Mouse (Mus musculus) cerebellum, adult 2 months (tissue): ENCODE results near the gene Flad1. TPM values are rescaled to one million over a fixed set of nuclear protein-coding genes. Genes with fewer than 3 reads are reported as not detected.

ENCODE experiments used
- DNase-seq, 2 experiments: peaks; one replicate each; pipeline ENCODE4 v3.0.0; 2021
- H3K27ac ChIP-seq: fragments of 200-500 bp; 2 replicates; pipeline ENCODE4 v1.5.1; 2012; ENCODE audit warnings: low read length, control low read depth, inconsistent platforms; ENCODE audit not compliant: insufficient read depth
- H3K27me3 ChIP-seq: fragments of 200-500 bp; 2 replicates; pipeline ENCODE4 v1.6.1; 2012; ENCODE audit warnings: inconsistent platforms, mild to moderate bottlenecking, low read length, moderate library complexity; ENCODE audit not compliant: control insufficient read depth, insufficient read depth
- H3K4me1 ChIP-seq: fragments of 200-500 bp; 2 replicates; pipeline ENCODE4 v1.6.1; 2011; ENCODE audit warnings: low read length; ENCODE audit not compliant: control insufficient read depth, insufficient read depth
- H3K4me3 ChIP-seq: fragments of 200-500 bp; replicated peaks from 2 replicates; pipeline ENCODE3; 2011; ENCODE audit warnings: mild to moderate bottlenecking, low read depth, low read length, control low read depth; ENCODE audit not compliant: insufficient read depth
- CTCF ChIP-seq: fragments of 200-500 bp; IDR thresholded peaks from 2 replicates; pipeline ENCODE4 v1.5.1; 2011; ENCODE audit warnings: low read depth, mild to moderate bottlenecking, control low read depth, low read length, moderate library complexity, borderline replicate concordance; ENCODE audit not compliant: insufficient read depth
- POLR2A ChIP-seq: fragments of 200-500 bp; IDR thresholded peaks from 2 replicates; pipeline ENCODE4 v1.6.1; 2011; ENCODE audit warnings: low read length, control low read depth, borderline replicate concordance; ENCODE audit not compliant: insufficient read depth
- WGBS: fragments of 180-500 bp; shearing (Covaris S2); methylation state at CpG from one replicate; pipeline ENCODE4 v1.1.7; 2018; 5-methylcytosine and 5-hydroxymethylcytosine counted together
- polyA plus RNA-seq: library from polyadenylated mRNA; depleted of rRNA; stranded (reverse); fragments of >200 nt; gene quantifications from 2 replicates; pipeline ENCODE4 v1.2.3, GENCODE M21; 2012

The Flad1 gene
- polyA plus RNA-seq, 1 experiment: 54.0 TPM

GRCm38 (mm10) chr3:89381233-89381632 lies 30.4 kb downstream of the Flad1 start:
- DNase-seq: no peak
- Histone ChIP-seq H3K27ac (no peak overlapping the region), H3K4me1 (peaks cover 14% of the 10 kb centered on the region), H3K27me3 (no peaks in the 10 kb centered on the region), H3K4me3 (no peak overlapping the region)
- WGBS: 67% methylated on average over 11 of the region's 11 CpGs
- TF ChIP-seq POLR2A: no peak
- TF ChIP-seq CTCF: no peak

- no peak overlapping the region for H3K4me3 ChIP-seq
- H3K27ac ChIP-seq: no peak overlapping the region
- 92% methylated on average over 18 of the region's 18 CpGs for WGBS
- DNase-seq: no peak
- H3K27me3 ChIP-seq: no peaks in the 10 kb centered on the region
- TF ChIP-seq POLR2A: no peak
- no peak for TF ChIP-seq CTCF
- H3K4me1 ChIP-seq: peaks cover 14% of the 10 kb centered on the region
Observed at GRCm38 (mm10) chr3:89380711-89381110, 31.0 kb downstream of the Flad1 start.

- WGBS: 88% methylated on average over 14 of the region's 14 CpGs
- Histone ChIP-seq H3K4me1 (peaks cover 14% of the 10 kb centered on the region), H3K27ac (no peak overlapping the region), H3K4me3 (no peak overlapping the region), H3K27me3 (no peaks in the 10 kb centered on the region)
- DNase-seq: no peak
- no peak for TF ChIP-seq CTCF
- no peak for TF ChIP-seq POLR2A
Observed at GRCm38 (mm10) chr3:89380291-89380690, 31.4 kb downstream of the Flad1 start.

- no peak overlapping the region for H3K27ac ChIP-seq
- peak in 1 of 2 experiments; percentile 23 for DNase-seq
- WGBS: 81% methylated on average over 31 of the region's 31 CpGs
- H3K27me3 ChIP-seq: no peaks in the 10 kb centered on the region
- peaks cover 13% of the 10 kb centered on the region for H3K4me1 ChIP-seq
- no peak overlapping the region for H3K4me3 ChIP-seq
- TF ChIP-seq CTCF: no peak
- no peak for TF ChIP-seq POLR2A
Observed at GRCm38 (mm10) chr3:89379388-89380131, 32.1 kb downstream of the Flad1 start.

- DNase-seq: peak; percentile 54 to 75
- H3K27ac ChIP-seq: no peak overlapping the region
- peak overlapping the region; percentile 53 for H3K4me3 ChIP-seq
- WGBS: 9% methylated on average over 27 of the region's 29 CpGs
- no peaks in the 10 kb centered on the region for H3K27me3 ChIP-seq
- TF ChIP-seq POLR2A (no peak), CTCF (peak; percentile 88)
- H3K4me1 ChIP-seq: 0 out of 2 replicates have a peak, but pooled peaks cover 2% of the 10 kb centered on the region
Observed at GRCm38 (mm10) chr3:89378394-89379067, 33.1 kb downstream of the Flad1 start.

GRCm38 (mm10) chr3:89377831-89378230 lies 33.8 kb downstream of the Flad1 start:
- TF ChIP-seq CTCF (no peak), POLR2A (no peak)
- 75% methylated on average over 4 of the region's 4 CpGs for WGBS
- H3K27ac ChIP-seq: no peak overlapping the region
- H3K4me3 ChIP-seq: no peak overlapping the region
- 0 out of 2 replicates have a peak, but pooled peaks cover 2% of the 10 kb centered on the region for H3K4me1 ChIP-seq
- peak in 1 of 2 experiments; percentile 19 for DNase-seq
- no peaks in the 10 kb centered on the region for H3K27me3 ChIP-seq

GRCm38 (mm10) chr3:89373581-89374231 lies 38.0 kb downstream of the Flad1 start:
- Histone ChIP-seq H3K27ac (no peak overlapping the region), H3K4me1 (0 out of 2 replicates have a peak, but pooled peaks cover 2% of the 10 kb centered on the region), H3K4me3 (no peak overlapping the region), H3K27me3 (no peaks in the 10 kb centered on the region)
- TF ChIP-seq CTCF: no peak
- TF ChIP-seq POLR2A: no peak
- DNase-seq: no peak
- 52% methylated on average over 5 of the region's 5 CpGs for WGBS

GRCm38 (mm10) chr3:89367338-89367737 lies 44.3 kb downstream of the Flad1 start:
- DNase-seq: peak in 1 of 2 experiments; percentile 3
- no peak overlapping the region for H3K4me3 ChIP-seq
- H3K27ac ChIP-seq: no peak overlapping the region
- H3K27me3 ChIP-seq: no peaks in the 10 kb centered on the region
- 70% methylated on average over 11 of the region's 11 CpGs for WGBS
- no peaks in the 10 kb centered on the region for H3K4me1 ChIP-seq
- TF ChIP-seq POLR2A (no peak), CTCF (no peak)
